Comparison of ENCODE assay signal across 31 mouse cellular contexts in genomic region chr4:43342443-43342842, GRCm38 (mm10). TPM values are rescaled to one million over a fixed set of nuclear protein-coding genes. Genes with fewer than 3 reads are reported as not detected.
DNase-seq lines count a peak whose midpoint lies in the region; ATAC-seq and TF ChIP-seq lines count a peak whose summit lies in the region.
"Had no signal": no experiment of that assay in that cellular context is flagged by ENCODE, and none has a peak within 500 bp of the region (broad histone marks: within the 10 kb centered on the region; RNA-seq: fewer than 3 reads in every experiment).

No protein-coding gene starts in this region.

- ATAC-seq in forebrain, embryonic 14.5 days, result peak; percentile 52; the same call in 1 of the 2 replicates
- ATAC-seq in forebrain, postnatal 0 days, result peak; percentile 43; the same call in 1 of the 2 replicates
- no peak for ATAC-seq in forebrain, embryonic 13.5 days
- no peak; the same call in 1 of the 2 replicates for ATAC-seq in stomach, embryonic 16.5 days (ENCODE audit: insufficient read depth, low FRiP score)
- ATAC-seq in stomach, postnatal 0 days (ENCODE audit: low FRiP score, low TSS enrichment), result no peak
- ATAC-seq: hindbrain, postnatal 0 days; inflammation-experienced regulatory T-cells, adult 6 months; intestine, embryonic 16.5 days had no signal

- H3K9me3 ChIP-seq in forebrain, embryonic 14.5 days (replicated peaks; ENCODE audit: control insufficient read depth, low read length), result no peaks in the 10 kb centered on the region
- no peaks in the 10 kb centered on the region for H3K9me3 ChIP-seq in forebrain, embryonic 10.5 days
- H3K9me3 ChIP-seq in forebrain, postnatal 0 days (ENCODE audit: low read length), result no peaks in the 10 kb centered on the region
- 0 out of 2 replicates have a peak, but pooled peaks cover 1% of the 10 kb centered on the region for H3K9me3 ChIP-seq in forebrain, embryonic 13.5 days (replicated peaks)
- H3K9me3 ChIP-seq in stomach, embryonic 16.5 days (replicated peaks; ENCODE audit: control insufficient read depth, low read length), result no peaks in the 10 kb centered on the region
- H3K9me3 ChIP-seq in stomach, postnatal 0 days (ENCODE audit: control insufficient read depth, low read length), result no peaks in the 10 kb centered on the region
- H3K9me3 ChIP-seq: embryonic facial prominence, embryonic 10.5 days; embryonic facial prominence, embryonic 13.5 days; G1E; heart, embryonic 10.5 days; heart, embryonic 13.5 days had no signal

- 0 out of 2 replicates have a peak overlapping the region, but pooled peaks have one; percentile 21 for H3K27ac ChIP-seq in forebrain, embryonic 14.5 days (ENCODE audit: low read depth, low read length)
- H3K27ac ChIP-seq in forebrain, embryonic 10.5 days, result no peak overlapping the region
- H3K27ac ChIP-seq in forebrain, postnatal 0 days (ENCODE audit: low read depth, low read length), result no peak overlapping the region
- no peak overlapping the region for H3K27ac ChIP-seq in forebrain, embryonic 13.5 days
- 0 out of 2 replicates have a peak overlapping the region, but pooled peaks have one; percentile 21 for H3K27ac ChIP-seq in stomach, embryonic 16.5 days (ENCODE audit: low read length)
- no peak overlapping the region for H3K27ac ChIP-seq in stomach, postnatal 0 days (replicated peaks)
- H3K27ac ChIP-seq: embryonic facial prominence, embryonic 10.5 days; embryonic facial prominence, embryonic 13.5 days; gastrocnemius, adult 2 months; heart, embryonic 10.5 days; heart, embryonic 13.5 days; hindbrain, embryonic 14.5 days; hindbrain, postnatal 0 days had no signal

- TF ChIP-seq EP300 in stomach, postnatal 0 days (optimal IDR thresholded peaks at IDR 0.05), result no peak

- no peak overlapping the region for H3K4me2 ChIP-seq in forebrain, embryonic 14.5 days (ENCODE audit: low read length)
- no peak overlapping the region for H3K4me2 ChIP-seq in forebrain, postnatal 0 days (ENCODE audit: low read depth)
- no peak overlapping the region for H3K4me2 ChIP-seq in forebrain, embryonic 13.5 days
- no peak overlapping the region for H3K4me2 ChIP-seq in stomach, embryonic 16.5 days (ENCODE audit: low read depth, low read length)
- no peak overlapping the region for H3K4me2 ChIP-seq in stomach, postnatal 0 days (replicated peaks; ENCODE audit: low read depth)
- H3K4me2 ChIP-seq: embryonic facial prominence, embryonic 13.5 days; heart, embryonic 13.5 days; hindbrain, embryonic 14.5 days had no signal

- DNase-seq in forebrain, embryonic 14.5 days (ENCODE audit: low spot score), result peak; percentile 75
- DNase-seq in forebrain, embryonic 10.5 days (ENCODE audit: extremely low spot score, low spot score), result no peak
- DNase-seq in forebrain, postnatal 0 days, result peak; percentile 39
- no peak for DNase-seq in stomach, postnatal 0 days (ENCODE audit: low spot score)
- DNase-seq in cerebellum, adult 9-11 months, result no peak
- DNase-seq: adrenal gland, adult 2 months; adrenal gland, postnatal 14 days; B cell, adult 2 months; cerebellum, adult 11-12 months; cerebellum, adult 8-10 months; cerebellum, postnatal 36 days; embryo, embryonic 11 days; gastrocnemius, adult 2 months; gastrocnemius, postnatal 14 days; heart, adult 18-20 months; heart, postnatal 14 days; heart, postnatal 4 days; kidney, adult 18-20 months had no signal

- WGBS in forebrain, embryonic 14.5 days, result 38% methylated on average over 10 of the region's 10 CpGs
- WGBS in forebrain, embryonic 10.5 days, result 92% methylated on average over 10 of the region's 10 CpGs
- WGBS in forebrain, postnatal 0 days, result 52% methylated on average over 10 of the region's 10 CpGs
- 73% methylated on average over 10 of the region's 10 CpGs for WGBS in forebrain, embryonic 13.5 days
- WGBS in stomach, embryonic 16.5 days, result 81% methylated on average over 10 of the region's 10 CpGs
- 80% methylated on average over 10 of the region's 10 CpGs for WGBS in stomach, postnatal 0 days

- H3K36me3 ChIP-seq in forebrain, embryonic 14.5 days (ENCODE audit: control insufficient read depth, insufficient read depth, low read length), result no peaks in the 10 kb centered on the region
- no peaks in the 10 kb centered on the region for H3K36me3 ChIP-seq in forebrain, embryonic 10.5 days (replicated peaks)
- H3K36me3 ChIP-seq in forebrain, postnatal 0 days (ENCODE audit: insufficient read depth), result no peaks in the 10 kb centered on the region
- H3K36me3 ChIP-seq in forebrain, embryonic 13.5 days (ENCODE audit: poor library complexity, severe bottlenecking), result no peaks in the 10 kb centered on the region
- no peaks in the 10 kb centered on the region for H3K36me3 ChIP-seq in stomach, embryonic 16.5 days (ENCODE audit: control insufficient read depth, insufficient read depth, low read length)
- H3K36me3 ChIP-seq in stomach, postnatal 0 days (ENCODE audit: control insufficient read depth, insufficient read depth, low read length), result no peaks in the 10 kb centered on the region
- H3K36me3 ChIP-seq: embryonic facial prominence, embryonic 10.5 days; embryonic facial prominence, embryonic 13.5 days; G1E; heart, embryonic 10.5 days; heart, embryonic 13.5 days had no signal

- no peak for TF ChIP-seq CTCF in forebrain, postnatal 0 days (IDR thresholded peaks at IDR 0.05; ENCODE audit: low read depth)
- no peak for TF ChIP-seq CTCF in stomach, postnatal 0 days (IDR thresholded peaks at IDR 0.05; ENCODE audit: low read depth)

- no peak overlapping the region for H3K9ac ChIP-seq in forebrain, embryonic 14.5 days (ENCODE audit: low read length)
- no peak overlapping the region for H3K9ac ChIP-seq in forebrain, postnatal 0 days
- H3K9ac ChIP-seq in forebrain, embryonic 13.5 days, result no peak overlapping the region
- H3K9ac ChIP-seq in stomach, embryonic 16.5 days (ENCODE audit: low read length), result no peak overlapping the region
- H3K9ac ChIP-seq in stomach, postnatal 0 days (ENCODE audit: low read length), result no peak overlapping the region
- H3K9ac ChIP-seq: embryonic facial prominence, embryonic 13.5 days; heart, embryonic 13.5 days; hindbrain, embryonic 14.5 days had no signal

- H3K27me3 ChIP-seq in forebrain, embryonic 14.5 days (replicated peaks; ENCODE audit: control insufficient read depth, insufficient read depth, low read length), result no peaks in the 10 kb centered on the region
- H3K27me3 ChIP-seq in forebrain, embryonic 10.5 days (ENCODE audit: poor library complexity, severe bottlenecking), result no peaks in the 10 kb centered on the region
- no peaks in the 10 kb centered on the region for H3K27me3 ChIP-seq in forebrain, postnatal 0 days (ENCODE audit: insufficient read depth, low read length)
- H3K27me3 ChIP-seq in forebrain, embryonic 13.5 days, result no peaks in the 10 kb centered on the region
- no peaks in the 10 kb centered on the region for H3K27me3 ChIP-seq in stomach, embryonic 16.5 days (ENCODE audit: control insufficient read depth, insufficient read depth, low read length)
- no peaks in the 10 kb centered on the region for H3K27me3 ChIP-seq in stomach, postnatal 0 days (ENCODE audit: control insufficient read depth, insufficient read depth, low read length)
- H3K27me3 ChIP-seq: CH12.LX; embryonic facial prominence, embryonic 13.5 days; heart, embryonic 13.5 days had no signal

- H3K4me1 ChIP-seq in forebrain, embryonic 14.5 days (ENCODE audit: control insufficient read depth, insufficient read depth, low read length), result no peaks in the 10 kb centered on the region
- no peaks in the 10 kb centered on the region for H3K4me1 ChIP-seq in forebrain, embryonic 10.5 days
- H3K4me1 ChIP-seq in forebrain, postnatal 0 days (ENCODE audit: insufficient read depth), result no peaks in the 10 kb centered on the region
- H3K4me1 ChIP-seq in forebrain, embryonic 13.5 days, result peaks cover 2% of the 10 kb centered on the region; the same call in 1 of the 2 replicates
- H3K4me1 ChIP-seq in stomach, embryonic 16.5 days (ENCODE audit: control insufficient read depth, insufficient read depth, low read length), result no peaks in the 10 kb centered on the region
- H3K4me1 ChIP-seq in stomach, postnatal 0 days (replicated peaks; ENCODE audit: control insufficient read depth, insufficient read depth), result no peaks in the 10 kb centered on the region
- H3K4me1 ChIP-seq: embryonic facial prominence, embryonic 10.5 days; embryonic facial prominence, embryonic 13.5 days; heart, embryonic 10.5 days; heart, embryonic 13.5 days had no signal

- no peak overlapping the region for H3K4me3 ChIP-seq in forebrain, embryonic 14.5 days (ENCODE audit: low read depth, low read length)
- H3K4me3 ChIP-seq in forebrain, embryonic 10.5 days, result no peak overlapping the region
- no peak overlapping the region for H3K4me3 ChIP-seq in forebrain, postnatal 0 days (ENCODE audit: low read depth, low read length)
- no peak overlapping the region for H3K4me3 ChIP-seq in forebrain, embryonic 13.5 days
- no peak overlapping the region for H3K4me3 ChIP-seq in stomach, embryonic 16.5 days (replicated peaks; ENCODE audit: low read length)
- no peak overlapping the region for H3K4me3 ChIP-seq in stomach, postnatal 0 days (ENCODE audit: low read depth, low read length)
- H3K4me3 ChIP-seq: embryonic facial prominence, embryonic 10.5 days; embryonic facial prominence, embryonic 13.5 days; erythroblast, embryonic 14.5 days; gastrocnemius, adult 2 months; heart, embryonic 10.5 days; heart, embryonic 13.5 days had no signal

RNA-seq across cellular contexts. Expression of gene Rusc2, which starts 39.3 kb away (rescaled TPM):
- 47.8 and 58.4 TPM in 2 replicates for polyA plus RNA-seq in forebrain, embryonic 14.5 days (2014; fragmentation: Nextera tagmentation; extraction: Ambion mirVana)
- 7.4 and 8.4 TPM in 2 replicates for polyA plus RNA-seq in forebrain, embryonic 10.5 days (2016; fragmentation: Nextera tagmentation; extraction: Ambion mirVana)
- total RNA-seq in forebrain, postnatal 0 days (2014; rRNA removed), result 116 and 148 TPM in 2 replicates
- polyA plus RNA-seq in forebrain, postnatal 0 days (2015; fragmentation: Nextera tagmentation; extraction: Ambion mirVana), result 73.2 and 75.8 TPM in 2 replicates
- polyA plus RNA-seq in forebrain, embryonic 13.5 days (2015; fragmentation: Nextera tagmentation; extraction: Ambion mirVana), result 38.9 and 42.5 TPM in 2 replicates
- 10.4 and 15.1 TPM in 2 replicates for polyA plus RNA-seq in stomach, embryonic 16.5 days (2015; fragmentation: Nextera tagmentation; extraction: Ambion mirVana)
- 10.7 and 11.5 TPM in 2 replicates for polyA plus RNA-seq in stomach, postnatal 0 days (2015; fragmentation: Nextera tagmentation; extraction: Ambion mirVana)
- total RNA-seq: CH12.LX had no signal
- polyA plus RNA-seq: inflammation-experienced regulatory T-cells, adult 6 months had no signal

Comparison
In these comparisons a context has a peak if more than half of its experiments do, and no peak if none do; other contexts are left out.
1. ATAC-seq: peak in forebrain, embryonic 14.5 days (single experiment) and forebrain, postnatal 0 days (single experiment); none in forebrain, embryonic 13.5 days (single experiment), stomach, embryonic 16.5 days (single experiment) and stomach, postnatal 0 days (single experiment).
2. DNase-seq: peak in forebrain, embryonic 14.5 days (single experiment) and forebrain, postnatal 0 days (single experiment); none in forebrain, embryonic 10.5 days (single experiment), stomach, postnatal 0 days (single experiment) and cerebellum, adult 9-11 months (single experiment).
3. H3K27ac ChIP-seq: peak in forebrain, embryonic 14.5 days (single experiment) and stomach, embryonic 16.5 days (single experiment); none in forebrain, embryonic 10.5 days (single experiment), forebrain, postnatal 0 days (single experiment), forebrain, embryonic 13.5 days (single experiment) and stomach, postnatal 0 days (single experiment).